Mouse (Mus musculus): ENCODE measurements around the gene Klf3. TPM values are rescaled to one million over a fixed set of nuclear protein-coding genes. Genes with fewer than 3 reads are reported as not detected.

Gene Klf3
- polyA plus RNA-seq, 1 experiment from 2014 or later: 38.6 TPM

GRCm38 (mm10) chr5:64852656-64853398, 49.6 kb downstream of the Klf3 start:
- H3K27ac ChIP-seq (replicated peaks; ENCODE audit: low read depth, low read length): no peak overlapping the region; the same call in 1 of the 2 replicates
- ATAC-seq (ENCODE audit: insufficient number of reproducible peaks, low FRiP score, low TSS enrichment, low read depth): peak; percentile 51; the same call in 1 of the 2 replicates

GRCm38 (mm10) chr5:64853421-64853820, 50.2 kb downstream of the Klf3 start:
- H3K27ac ChIP-seq (replicated peaks; ENCODE audit: low read depth, low read length): no peak overlapping the region
- no peak overlapping the region for H3K9ac ChIP-seq (ENCODE audit: low read length)
- no peaks in the 10 kb centered on the region for H3K27me3 ChIP-seq (ENCODE audit: control insufficient read depth, insufficient read depth, low read length)
- DNase-seq (ENCODE audit: low spot score) (no peak), ATAC-seq (ENCODE audit: insufficient number of reproducible peaks, low FRiP score, low TSS enrichment, low read depth) (no peak)
- 0 out of 2 replicates have a peak, but pooled peaks cover 4% of the 10 kb centered on the region for H3K4me1 ChIP-seq (ENCODE audit: control insufficient read depth, insufficient read depth, low read length)
- no peaks in the 10 kb centered on the region for H3K36me3 ChIP-seq (ENCODE audit: control insufficient read depth, insufficient read depth, low read length)
- H3K9me3 ChIP-seq (ENCODE audit: control insufficient read depth, low read length): no peaks in the 10 kb centered on the region
- 94% methylated on average over 5 of the region's 5 CpGs for WGBS
- no peak overlapping the region for H3K4me3 ChIP-seq (ENCODE audit: low read depth, low read length)
- H3K4me2 ChIP-seq (ENCODE audit: low read depth, severe bottlenecking): no peak overlapping the region

More at GRCm38 (mm10) chr5:64852656-64853398, 49.6 kb downstream of the Klf3 start:
- H3K4me2 ChIP-seq (ENCODE audit: low read depth, severe bottlenecking): no peak overlapping the region
- DNase-seq (ENCODE audit: low spot score): no peak
- no peaks in the 10 kb centered on the region for H3K36me3 ChIP-seq (ENCODE audit: control insufficient read depth, insufficient read depth, low read length)
- no peaks in the 10 kb centered on the region for H3K9me3 ChIP-seq (ENCODE audit: control insufficient read depth, low read length)
- H3K27me3 ChIP-seq (ENCODE audit: control insufficient read depth, insufficient read depth, low read length): no peaks in the 10 kb centered on the region
- H3K4me3 ChIP-seq (ENCODE audit: low read depth, low read length): no peak overlapping the region
- H3K4me1 ChIP-seq (ENCODE audit: control insufficient read depth, insufficient read depth, low read length): 0 out of 2 replicates have a peak, but pooled peaks cover 4% of the 10 kb centered on the region
- H3K9ac ChIP-seq (ENCODE audit: low read length): no peak overlapping the region
- 57% methylated on average over 5 of the region's 5 CpGs for WGBS

DNA sequence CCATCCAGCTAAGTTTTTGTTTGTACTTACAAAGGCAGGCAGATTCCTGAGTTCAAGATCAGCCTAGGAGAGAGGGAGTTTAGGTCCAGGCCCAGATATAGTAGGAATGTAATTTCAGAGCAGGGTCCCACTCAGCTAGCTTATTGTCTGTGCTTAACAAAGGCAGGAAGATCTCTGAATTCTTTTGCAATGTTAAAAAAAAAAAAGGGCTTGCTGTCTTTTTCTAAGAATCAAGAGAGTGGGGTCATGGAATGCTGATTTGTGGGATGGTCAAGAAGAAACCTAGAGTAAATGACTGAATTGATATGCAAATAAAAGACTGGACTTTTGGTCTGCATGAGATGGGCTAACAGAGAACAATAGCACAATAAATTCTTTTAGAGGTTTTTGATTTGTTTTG, 52.0 kb downstream of the Klf3 start:
- Histone ChIP-seq H3K4me2 (ENCODE audit: low read depth, severe bottlenecking) (no peak overlapping the region), H3K36me3 (ENCODE audit: control insufficient read depth, insufficient read depth, low read length) (no peaks in the 10 kb centered on the region), H3K9ac (ENCODE audit: low read length) (no peak overlapping the region), H3K27ac (replicated peaks; ENCODE audit: low read depth, low read length) (no peak overlapping the region), H3K4me1 (ENCODE audit: control insufficient read depth, insufficient read depth, low read length) (0 out of 2 replicates have a peak, but pooled peaks cover 4% of the 10 kb centered on the region), H3K4me3 (ENCODE audit: low read depth, low read length) (no peak overlapping the region), H3K27me3 (ENCODE audit: control insufficient read depth, insufficient read depth, low read length) (no peaks in the 10 kb centered on the region), H3K9me3 (ENCODE audit: control insufficient read depth, low read length) (no peaks in the 10 kb centered on the region)
- ATAC-seq (ENCODE audit: insufficient number of reproducible peaks, low FRiP score, low TSS enrichment, low read depth): no peak
- no peak for DNase-seq (ENCODE audit: low spot score)

GRCm38 (mm10) chr5:64860900-64861470, 57.8 kb downstream of the Klf3 start:
- no peak for ATAC-seq (ENCODE audit: insufficient number of reproducible peaks, low FRiP score, low TSS enrichment, low read depth)
- no peak overlapping the region for H3K4me2 ChIP-seq (ENCODE audit: low read depth, severe bottlenecking)
- 70% methylated on average over 5 of the region's 5 CpGs for WGBS

GRCm38 (mm10) chr5:64861471-64862199, 58.4 kb downstream of the Klf3 start:
- no peak overlapping the region for H3K4me3 ChIP-seq (ENCODE audit: low read depth, low read length)
- ATAC-seq (ENCODE audit: insufficient number of reproducible peaks, low FRiP score, low TSS enrichment, low read depth): no peak
- no peak for DNase-seq (ENCODE audit: low spot score)
- H3K4me1 ChIP-seq (ENCODE audit: control insufficient read depth, insufficient read depth, low read length): peaks cover 3% of the 10 kb centered on the region; the same call in 1 of the 2 replicates
- no peaks in the 10 kb centered on the region for H3K27me3 ChIP-seq (ENCODE audit: control insufficient read depth, insufficient read depth, low read length)
- no peak overlapping the region for H3K9ac ChIP-seq (ENCODE audit: low read length)
- no peak overlapping the region for H3K4me2 ChIP-seq (ENCODE audit: low read depth, severe bottlenecking)
- no peaks in the 10 kb centered on the region for H3K36me3 ChIP-seq (ENCODE audit: control insufficient read depth, insufficient read depth, low read length)
- WGBS: 75% methylated on average over 17 of the region's 17 CpGs
- H3K9me3 ChIP-seq (ENCODE audit: control insufficient read depth, low read length): no peaks in the 10 kb centered on the region
- H3K27ac ChIP-seq (replicated peaks; ENCODE audit: low read depth, low read length): no peak overlapping the region

More at GRCm38 (mm10) chr5:64860900-64861470, 57.8 kb downstream of the Klf3 start:
- H3K4me1 ChIP-seq (ENCODE audit: control insufficient read depth, insufficient read depth, low read length): peaks cover 3% of the 10 kb centered on the region; the same call in 1 of the 2 replicates
- H3K27ac ChIP-seq (replicated peaks; ENCODE audit: low read depth, low read length): 0 out of 2 replicates have a peak overlapping the region, but pooled peaks have one; percentile 12
- H3K4me3 ChIP-seq (ENCODE audit: low read depth, low read length): no peak overlapping the region
- no peak for DNase-seq (ENCODE audit: low spot score)
- no peaks in the 10 kb centered on the region for H3K36me3 ChIP-seq (ENCODE audit: control insufficient read depth, insufficient read depth, low read length)
- no peak overlapping the region for H3K9ac ChIP-seq (ENCODE audit: low read length)
- H3K27me3 ChIP-seq (ENCODE audit: control insufficient read depth, insufficient read depth, low read length): no peaks in the 10 kb centered on the region
- no peaks in the 10 kb centered on the region for H3K9me3 ChIP-seq (ENCODE audit: control insufficient read depth, low read length)

GRCm38 (mm10) chr5:64862269-64862668, 59.1 kb downstream of the Klf3 start:
- H3K27ac ChIP-seq (replicated peaks; ENCODE audit: low read depth, low read length): no peak overlapping the region
- 88% methylated on average over 9 of the region's 9 CpGs for WGBS
- H3K4me3 ChIP-seq (ENCODE audit: low read depth, low read length): no peak overlapping the region
- no peak overlapping the region for H3K4me2 ChIP-seq (ENCODE audit: low read depth, severe bottlenecking)
- no peak for DNase-seq (ENCODE audit: low spot score)
- peaks cover 3% of the 10 kb centered on the region; the same call in 1 of the 2 replicates for H3K4me1 ChIP-seq (ENCODE audit: control insufficient read depth, insufficient read depth, low read length)
- no peak overlapping the region for H3K9ac ChIP-seq (ENCODE audit: low read length)
- no peaks in the 10 kb centered on the region for H3K9me3 ChIP-seq (ENCODE audit: control insufficient read depth, low read length)
- H3K36me3 ChIP-seq (ENCODE audit: control insufficient read depth, insufficient read depth, low read length): no peaks in the 10 kb centered on the region
- no peaks in the 10 kb centered on the region for H3K27me3 ChIP-seq (ENCODE audit: control insufficient read depth, insufficient read depth, low read length)
- no peak for ATAC-seq (ENCODE audit: insufficient number of reproducible peaks, low FRiP score, low TSS enrichment, low read depth)

GRCm38 (mm10) chr5:64864699-64865108, 61.5 kb downstream of the Klf3 start:
- Histone ChIP-seq H3K4me2 (ENCODE audit: low read depth, severe bottlenecking) (no peak overlapping the region), H3K27me3 (ENCODE audit: control insufficient read depth, insufficient read depth, low read length) (no peaks in the 10 kb centered on the region), H3K36me3 (ENCODE audit: control insufficient read depth, insufficient read depth, low read length) (no peaks in the 10 kb centered on the region), H3K9me3 (ENCODE audit: control insufficient read depth, low read length) (no peaks in the 10 kb centered on the region), H3K4me1 (ENCODE audit: control insufficient read depth, insufficient read depth, low read length) (peaks cover 3% of the 10 kb centered on the region; the same call in 1 of the 2 replicates), H3K4me3 (ENCODE audit: low read depth, low read length) (no peak overlapping the region), H3K9ac (ENCODE audit: low read length) (no peak overlapping the region), H3K27ac (replicated peaks; ENCODE audit: low read depth, low read length) (no peak overlapping the region)
- no peak; the same call in 1 of the 2 replicates for ATAC-seq (ENCODE audit: insufficient number of reproducible peaks, low FRiP score, low TSS enrichment, low read depth)
- WGBS: 35% methylated on average over 4 of the region's 4 CpGs
- no peak for DNase-seq (ENCODE audit: low spot score)

GRCm38 (mm10) chr5:64865219-64865964, 62.2 kb downstream of the Klf3 start:
- ATAC-seq (ENCODE audit: insufficient number of reproducible peaks, low FRiP score, low TSS enrichment, low read depth): no peak
- no peaks in the 10 kb centered on the region for H3K36me3 ChIP-seq (ENCODE audit: control insufficient read depth, insufficient read depth, low read length)
- H3K9ac ChIP-seq (ENCODE audit: low read length): no peak overlapping the region
- no peaks in the 10 kb centered on the region for H3K27me3 ChIP-seq (ENCODE audit: control insufficient read depth, insufficient read depth, low read length)
- no peaks in the 10 kb centered on the region for H3K9me3 ChIP-seq (ENCODE audit: control insufficient read depth, low read length)
- no peak overlapping the region for H3K27ac ChIP-seq (replicated peaks; ENCODE audit: low read depth, low read length)
- no peak overlapping the region for H3K4me3 ChIP-seq (ENCODE audit: low read depth, low read length)
- peaks cover 3% of the 10 kb centered on the region; the same call in 1 of the 2 replicates for H3K4me1 ChIP-seq (ENCODE audit: control insufficient read depth, insufficient read depth, low read length)
- no peak overlapping the region for H3K4me2 ChIP-seq (ENCODE audit: low read depth, severe bottlenecking)
- WGBS: 83% methylated on average over 12 of the region's 12 CpGs
- no peak for DNase-seq (ENCODE audit: low spot score)

Data from limb, embryonic 11.5 days (tissue).